Mouse (Mus musculus) olfactory bulb, adult 2 months (tissue): ENCODE results near the gene Otog. TPM values are rescaled to one million over a fixed set of nuclear protein-coding genes. Genes with fewer than 3 reads are reported as not detected.

Experiments
- H3K27ac ChIP-seq: fragments of 200-500 bp; 2 replicates; pipeline ENCODE4 v1.5.1; 2012; ENCODE audit warnings: low read depth, low read length; ENCODE audit not compliant: insufficient read depth
- H3K4me1 ChIP-seq: fragments of 200-500 bp; 2 replicates; pipeline ENCODE4 v1.6.1; 2012; ENCODE audit warnings: low read length; ENCODE audit not compliant: control insufficient read depth, insufficient read depth
- H3K4me3 ChIP-seq: fragments of 200-500 bp; 2 replicates; pipeline ENCODE4 v1.5.1; 2012; ENCODE audit warnings: mild to moderate bottlenecking, low read depth, low read length, moderate library complexity; ENCODE audit not compliant: insufficient read depth
- CTCF ChIP-seq: fragments of 200-500 bp; IDR thresholded peaks from 2 replicates; pipeline ENCODE4 v1.5.1; 2012; ENCODE audit warnings: low read depth, mild to moderate bottlenecking, low read length, moderate library complexity; ENCODE audit not compliant: insufficient read depth
- POLR2A ChIP-seq: fragments of 200-500 bp; IDR thresholded peaks from 2 replicates; pipeline ENCODE4 v1.6.1; 2012; ENCODE audit warnings: mild to moderate bottlenecking, low read depth, low read length, moderate library complexity; ENCODE audit not compliant: insufficient read depth
- WGBS: fragments of 180-500 bp; shearing (Covaris S2); methylation state at CpG from one replicate; pipeline ENCODE4 v1.1.7; 2018; 5-methylcytosine and 5-hydroxymethylcytosine counted together
- polyA plus RNA-seq: library from polyadenylated mRNA; stranded (reverse); fragments of >200 nt; gene quantifications from 2 replicates; pipeline ENCODE4 v1.2.4, GENCODE M21; 2012; ENCODE audit warnings: low replicate concordance; ENCODE audit not compliant: missing spikeins, insufficient read depth, insufficient read length

Gene Otog
- polyA plus RNA-seq = not detected in 2 replicates

GRCm38 (mm10) chr7:46240696-46241095, at the start of gene Otog:
TSS of gene Otog (plus strand) at chr7:46240987.
- no peak within 1 kb of the TSS for H3K27ac ChIP-seq

GRCm38 (mm10) chr7:46195356-46195755, 45.4 kb upstream of the Otog start:
- no peaks in the 10 kb centered on the region for H3K4me1 ChIP-seq
- 90% methylated on average over 5 of the region's 5 CpGs for WGBS
- H3K4me3 ChIP-seq = no peak overlapping the region
- no peak for TF ChIP-seq CTCF
- TF ChIP-seq POLR2A = no peak
- H3K27ac ChIP-seq = no peak overlapping the region

More at GRCm38 (mm10) chr7:46240696-46241095, at the start of gene Otog:
- no peaks in the 10 kb centered on the region; the same call in 1 of the 2 replicates for H3K4me1 ChIP-seq
- 57% methylated on average over 2 of the region's 2 CpGs for WGBS
- TF ChIP-seq CTCF = no peak
- no peak for TF ChIP-seq POLR2A
- no peak within 1 kb of the TSS for H3K4me3 ChIP-seq

DNA sequence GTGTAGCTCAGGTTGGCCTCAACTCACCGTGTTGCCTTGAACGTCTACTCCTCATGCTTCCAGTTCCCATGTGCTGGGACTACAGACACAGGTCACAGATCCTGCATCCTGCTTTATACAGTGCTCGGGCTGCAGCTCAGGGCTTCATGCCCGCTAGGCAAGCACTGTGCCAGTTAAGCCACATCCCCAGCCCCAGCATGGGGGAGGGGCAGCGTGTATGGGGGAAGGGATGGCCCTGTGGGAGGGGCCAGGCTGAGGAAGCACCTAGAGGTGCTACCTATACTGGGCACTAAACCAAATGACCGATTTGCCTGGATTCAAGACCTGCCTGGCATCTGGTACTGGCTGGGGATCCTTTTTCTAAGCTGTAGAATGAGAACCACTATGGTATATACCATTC, 40.8 kb upstream of the Otog start:
- Histone ChIP-seq H3K27ac (no peak overlapping the region), H3K4me1 (no peaks in the 10 kb centered on the region), H3K4me3 (no peak overlapping the region)
- 74% methylated on average over 6 of the region's 6 CpGs for whole genome bisulfite sequencing
- TF ChIP-seq CTCF (no peak), POLR2A (no peak)

DNA sequence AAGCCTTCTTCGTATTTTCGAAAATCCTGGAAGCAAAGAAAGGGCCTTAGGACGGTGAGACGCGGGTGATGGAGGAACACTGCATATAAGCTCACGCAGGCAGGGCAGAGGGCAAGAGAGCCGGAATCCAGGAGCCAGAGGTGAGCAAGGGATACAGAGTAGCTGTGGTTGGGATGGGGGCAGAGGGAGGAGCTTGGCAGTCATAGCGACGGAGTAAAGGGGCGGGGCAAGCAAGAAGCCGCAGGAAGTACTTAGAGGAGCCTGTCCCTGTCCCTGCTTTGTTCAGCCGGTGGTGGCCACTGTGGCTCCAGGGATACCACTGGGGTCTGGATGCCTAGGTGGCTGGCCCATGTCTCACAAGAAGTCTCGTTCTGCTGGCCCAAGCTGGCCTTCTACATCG, 39.1 kb upstream of the Otog start:
- no peak overlapping the region for H3K4me3 ChIP-seq
- H3K27ac ChIP-seq = no peak overlapping the region
- WGBS = 43% methylated on average over 14 of the region's 14 CpGs
- H3K4me1 ChIP-seq = no peaks in the 10 kb centered on the region
- no peak for TF ChIP-seq POLR2A

DNA sequence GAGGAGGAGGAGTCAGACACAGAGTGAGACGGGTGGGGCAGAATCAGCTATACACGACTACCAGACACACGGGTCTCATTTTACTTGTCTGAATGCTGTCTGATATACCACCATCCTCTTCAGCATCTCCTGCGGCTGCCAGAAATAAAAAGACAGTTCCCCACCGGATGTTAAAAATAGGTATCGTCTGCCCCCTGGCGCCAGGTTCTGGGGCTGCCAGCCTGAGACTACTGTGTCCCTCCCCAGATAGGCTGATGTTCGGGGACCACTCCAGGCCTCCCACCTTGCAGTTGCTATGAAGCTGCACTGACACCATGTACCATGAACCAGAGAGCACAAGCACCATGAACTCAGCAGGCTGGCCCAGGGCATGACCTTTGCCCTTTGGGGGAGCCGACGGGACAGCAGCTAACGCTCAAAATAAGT, 36.7 kb upstream of the Otog start:
- WGBS = 48% methylated on average over 11 of the region's 11 CpGs
- Histone ChIP-seq H3K27ac (no peak overlapping the region), H3K4me3 (no peak overlapping the region), H3K4me1 (no peaks in the 10 kb centered on the region)
- TF ChIP-seq POLR2A (no peak), CTCF (peak; percentile 31; the same call in 1 of the 2 replicates)

DNA sequence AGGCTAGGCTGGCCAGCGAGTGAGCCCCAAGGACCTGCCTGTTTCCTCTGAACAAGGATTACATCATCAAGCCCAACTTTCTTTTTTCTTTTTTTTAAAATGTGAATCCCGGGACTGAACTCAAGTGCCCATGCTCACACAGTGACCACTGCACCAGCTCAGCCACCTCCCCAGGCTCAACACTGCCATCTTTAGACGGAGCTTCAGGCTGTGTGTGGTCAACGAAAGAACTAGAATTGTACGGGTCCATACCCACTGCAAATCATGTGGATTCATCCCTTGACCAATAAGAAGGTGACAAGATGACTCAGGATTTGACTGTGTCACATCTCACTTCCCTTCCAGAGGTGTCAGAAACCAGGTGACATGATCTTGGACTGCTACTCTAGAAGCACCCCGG, 36.0 kb upstream of the Otog start:
- no peak overlapping the region for H3K27ac ChIP-seq
- H3K4me3 ChIP-seq = no peak overlapping the region
- 68% methylated on average over 6 of the region's 6 CpGs for WGBS
- TF ChIP-seq POLR2A (no peak), CTCF (no peak)
- peaks cover under 1% of the 10 kb centered on the region; the same call in 1 of the 2 replicates for H3K4me1 ChIP-seq

GRCm38 (mm10) chr7:46208131-46208530, 32.7 kb upstream of the Otog start:
- H3K27ac ChIP-seq = no peak overlapping the region
- H3K4me1 ChIP-seq = peaks cover 3% of the 10 kb centered on the region; the same call in 1 of the 2 replicates
- no peak overlapping the region for H3K4me3 ChIP-seq
- WGBS = 86% methylated on average over 8 of the region's 8 CpGs
- TF ChIP-seq POLR2A = no peak
- no peak for TF ChIP-seq CTCF

GRCm38 (mm10) chr7:46210276-46210675, 30.5 kb upstream of the Otog start:
- TF ChIP-seq POLR2A (no peak), CTCF (no peak)
- WGBS = 79% methylated on average over 6 of the region's 6 CpGs
- H3K4me1 ChIP-seq = peaks cover 3% of the 10 kb centered on the region; the same call in 1 of the 2 replicates
- H3K4me3 ChIP-seq = no peak overlapping the region
- no peak overlapping the region for H3K27ac ChIP-seq

GRCm38 (mm10) chr7:46216481-46216880, 24.3 kb upstream of the Otog start:
- WGBS = 56% methylated on average over 2 of the region's 2 CpGs
- TF ChIP-seq POLR2A = no peak
- no peak for TF ChIP-seq CTCF
- H3K4me3 ChIP-seq = no peak overlapping the region
- no peak overlapping the region for H3K27ac ChIP-seq
- H3K4me1 ChIP-seq = peaks cover 10% of the 10 kb centered on the region

DNA sequence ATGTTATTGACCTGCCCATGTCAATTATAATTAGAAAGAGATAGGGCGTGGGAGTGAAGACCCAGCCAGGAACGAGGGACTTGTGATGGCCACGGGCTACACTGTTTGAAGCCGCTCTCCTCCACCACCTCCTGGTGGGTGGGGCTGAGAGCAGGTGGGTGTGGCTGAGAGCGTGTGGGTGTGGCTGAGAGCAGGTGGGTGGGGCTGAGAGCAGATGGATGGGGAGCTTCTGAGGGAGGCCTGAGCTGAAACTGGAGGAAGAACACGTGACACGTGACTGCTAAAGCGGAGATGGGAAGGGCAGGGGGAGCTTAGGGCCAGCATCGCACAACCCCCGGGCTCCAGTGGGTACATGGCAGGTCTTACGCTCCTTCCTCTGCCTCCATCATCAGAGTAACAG, 22.4 kb upstream of the Otog start:
- H3K4me3 ChIP-seq = no peak overlapping the region
- TF ChIP-seq CTCF (no peak), POLR2A (no peak)
- H3K4me1 ChIP-seq = peaks cover 10% of the 10 kb centered on the region
- WGBS = 31% methylated on average over 11 of the region's 11 CpGs
- H3K27ac ChIP-seq = no peak overlapping the region
